Mouse (Mus musculus) MEL (cell line): ENCODE data around the gene Gemin7. TPM values are rescaled to one million over a fixed set of nuclear protein-coding genes. Genes with fewer than 3 reads are reported as not detected.

Experiments used
- DNase-seq: peaks from one replicate; pipeline ENCODE4 v3.0.0; 2011; ENCODE audit warnings: low read depth, low spot score
- H3K27ac ChIP-seq: 2 replicates; pipeline ENCODE4 v1.5.1; 2012; ENCODE audit warnings: low read depth, mild to moderate bottlenecking, control low read depth, low read length, moderate library complexity; ENCODE audit not compliant: control insufficient read depth
- H3K27me3 ChIP-seq, 2 experiments: fragments of 150-350 bp in 1 of 2; sonication (generic) in 1 of 2; 2 replicates each; pipeline ENCODE4 v1.6.1; 2012; ENCODE audit warnings: low read length in 2 of 2, mild to moderate bottlenecking in 2 of 2, improper control_type of control experiment in 1 of 2, moderate library complexity in 1 of 2; ENCODE audit not compliant: insufficient read depth in 2 of 2, control insufficient read depth in 1 of 2
- H3K36me3 ChIP-seq, 2 experiments: 2 replicates each; pipeline ENCODE4 v1.6.1; 2012 to 2014; ENCODE audit warnings: low read length in 2 of 2, improper control_type of control experiment in 1 of 2, inconsistent platforms in 1 of 2, mild to moderate bottlenecking in 1 of 2; ENCODE audit not compliant: insufficient read depth in 2 of 2, control insufficient read depth in 1 of 2
- H3K4me1 ChIP-seq, 2 experiments: fragments of 150-350 bp in 1 of 2; sonication (generic) in 1 of 2; 2 replicates each; pipeline ENCODE4 v1.6.1; 2012; ENCODE audit warnings: low read length in 2 of 2, improper control_type of control experiment in 1 of 2, mild to moderate bottlenecking in 1 of 2; ENCODE audit not compliant: insufficient read depth in 2 of 2, control insufficient read depth in 1 of 2
- H3K4me3 ChIP-seq, 2 experiments: fragments of 150-350 bp in 1 of 2; sonication (generic) in 1 of 2; 2 replicates each; pipeline ENCODE4 v1.5.1; 2012; ENCODE audit warnings: low read depth in 2 of 2, low read length in 2 of 2, mild to moderate bottlenecking in 2 of 2, moderate library complexity in 2 of 2, control low read depth in 1 of 2, improper control_type of control experiment in 1 of 2; ENCODE audit not compliant: control insufficient read depth in 1 of 2, insufficient read depth in 1 of 2
- H3K79me2 ChIP-seq: 2 replicates; pipeline ENCODE4 v1.6.1; 2012; ENCODE audit warnings: mild to moderate bottlenecking, low read length, moderate library complexity; ENCODE audit not compliant: control insufficient read depth, poor library complexity, insufficient read depth
- H3K9ac ChIP-seq: 2 replicates; pipeline ENCODE4 v1.6.1; 2012; ENCODE audit warnings: low read depth, mild to moderate bottlenecking, control low read depth, low read length, moderate library complexity; ENCODE audit not compliant: control insufficient read depth, poor library complexity, severe bottlenecking
- H3K9me3 ChIP-seq: fragments of 150-350 bp; sonication (generic); replicated peaks from 2 replicates; pipeline ENCODE4 v1.6.1; 2012; ENCODE audit warnings: mild to moderate bottlenecking, low read length, improper control_type of control experiment, moderate library complexity; ENCODE audit not compliant: insufficient read depth
- BHLHE40 ChIP-seq: IDR thresholded peaks from 2 replicates; pipeline ENCODE4 v1.6.1; 2012; ENCODE audit warnings: low read depth, mild to moderate bottlenecking, inconsistent platforms, low read length, improper control_type of control experiment, borderline replicate concordance
- CTCF ChIP-seq, 3 experiments: IDR thresholded peaks in 2 of 3; conservative IDR thresholded peaks in 1 of 3; 2 replicates each; pipeline ENCODE4 v1.5.1; 2011 to 2012; ENCODE audit warnings: low read length in 3 of 3, low read depth in 2 of 3, mild to moderate bottlenecking in 2 of 3, improper control_type of control experiment in 1 of 3, inconsistent platforms in 1 of 3, mixed read lengths in 1 of 3, moderate library complexity in 1 of 3; ENCODE audit not compliant: control insufficient read depth in 1 of 3, insufficient read depth in 1 of 3, poor library complexity in 1 of 3, severe bottlenecking in 1 of 3
- E2F4 ChIP-seq: IDR thresholded peaks from 2 replicates; pipeline ENCODE4 v1.6.1; 2011; ENCODE audit warnings: low read depth, low read length, improper control_type of control experiment, borderline replicate concordance
- ELF1 ChIP-seq: IDR thresholded peaks from 2 replicates; pipeline ENCODE4 v1.6.1; 2014; ENCODE audit warnings: low read depth, mild to moderate bottlenecking, inconsistent platforms, low read length, improper control_type of control experiment, moderate library complexity
- EP300 ChIP-seq, 2 experiments: IDR thresholded peaks; 2 replicates each; pipeline ENCODE4 v1.6.1; 2011; ENCODE audit warnings: improper control_type of control experiment in 2 of 2, low read length in 2 of 2, low read depth in 1 of 2, mild to moderate bottlenecking in 1 of 2
- GATA1 ChIP-seq: IDR thresholded peaks from 2 replicates; pipeline ENCODE4 v1.6.1; 2011; ENCODE audit warnings: low read depth, low read length, improper control_type of control experiment
- HCFC1 ChIP-seq: IDR thresholded peaks from 2 replicates; pipeline ENCODE4 v1.6.1; 2012; ENCODE audit warnings: low read depth, mild to moderate bottlenecking, inconsistent platforms, low read length, improper control_type of control experiment, moderate library complexity
- JUND ChIP-seq: IDR thresholded peaks from 2 replicates; pipeline ENCODE4 v1.6.1; 2011; ENCODE audit warnings: low read depth, mild to moderate bottlenecking, improper control_type of control experiment, low read length
- MXI1 ChIP-seq: IDR thresholded peaks from 2 replicates; pipeline ENCODE4 v1.6.1; 2011; ENCODE audit warnings: mild to moderate bottlenecking, low read depth, low read length, improper control_type of control experiment
- MYC ChIP-seq: IDR thresholded peaks from 2 replicates; pipeline ENCODE4 v1.6.1; 2011; ENCODE audit warnings: low read depth, mild to moderate bottlenecking, low read length, improper control_type of control experiment, moderate library complexity
- POLR2AphosphoS2 ChIP-seq: IDR thresholded peaks from 2 replicates; pipeline ENCODE4 v1.6.1; 2011; ENCODE audit warnings: low read length, improper control_type of control experiment
- RCOR1 ChIP-seq: IDR thresholded peaks from 2 replicates; pipeline ENCODE4 v1.6.1; 2012; ENCODE audit warnings: low read depth, mild to moderate bottlenecking, inconsistent platforms, low read length, improper control_type of control experiment
- SMC3 ChIP-seq: IDR thresholded peaks from 2 replicates; pipeline ENCODE4 v1.6.1; 2011; ENCODE audit warnings: low read depth, low read length, improper control_type of control experiment
- TCF12 ChIP-seq: IDR thresholded peaks from 2 replicates; pipeline ENCODE4 v1.6.1; 2014; ENCODE audit warnings: low read depth, mild to moderate bottlenecking, inconsistent platforms, low read length, improper control_type of control experiment, moderate library complexity
- USF1 ChIP-seq: IDR thresholded peaks from 2 replicates; pipeline ENCODE4 v1.6.1; 2014; ENCODE audit warnings: low read depth, mild to moderate bottlenecking, inconsistent platforms, low read length, improper control_type of control experiment, moderate library complexity
- USF2 ChIP-seq, 2 experiments: IDR thresholded peaks; 2 replicates each; pipeline ENCODE4 v1.6.1; 2011 to 2012; ENCODE audit warnings: improper control_type of control experiment in 2 of 2, low read length in 2 of 2, borderline replicate concordance in 1 of 2, inconsistent platforms in 1 of 2, low read depth in 1 of 2, mild to moderate bottlenecking in 1 of 2; ENCODE audit not compliant: insufficient read depth in 1 of 2
- ZC3H11A ChIP-seq: IDR thresholded peaks from 2 replicates; pipeline ENCODE4 v1.6.1; 2012; ENCODE audit warnings: low read depth, mild to moderate bottlenecking, inconsistent platforms, low read length, improper control_type of control experiment
- ZKSCAN1 ChIP-seq: IDR thresholded peaks from 2 replicates; pipeline ENCODE4 v1.6.1; 2012; ENCODE audit warnings: low read depth, mild to moderate bottlenecking, inconsistent platforms, low read length, improper control_type of control experiment, moderate library complexity
- polyA plus RNA-seq, 2 experiments: library from polyadenylated mRNA; stranded (reverse) in 1 of 2; unstranded in 1 of 2; fragments of >175 nt in 1 of 2; fragments of >200 nt in 1 of 2; gene quantifications; 2 replicates each; pipeline versions ENCODE4 v1.2.1 to v1.2.4; 2012; ENCODE audit warnings: low replicate concordance in 2 of 2, low read depth in 1 of 2; ENCODE audit not compliant: insufficient read length in 2 of 2, insufficient read depth in 1 of 2, missing spikeins in 1 of 2
- total RNA-seq: library from RNA; depleted of rRNA; stranded (reverse); fragments of 300-350 nt; gene quantifications from 2 replicates; pipeline ENCODE4 v1.2.3, GENCODE M21; 2012

Gemin7 gene
- total and polyA plus RNA-seq, 3 experiments, result 58.0 to 78.7 TPM; not detected in 1

DNA sequence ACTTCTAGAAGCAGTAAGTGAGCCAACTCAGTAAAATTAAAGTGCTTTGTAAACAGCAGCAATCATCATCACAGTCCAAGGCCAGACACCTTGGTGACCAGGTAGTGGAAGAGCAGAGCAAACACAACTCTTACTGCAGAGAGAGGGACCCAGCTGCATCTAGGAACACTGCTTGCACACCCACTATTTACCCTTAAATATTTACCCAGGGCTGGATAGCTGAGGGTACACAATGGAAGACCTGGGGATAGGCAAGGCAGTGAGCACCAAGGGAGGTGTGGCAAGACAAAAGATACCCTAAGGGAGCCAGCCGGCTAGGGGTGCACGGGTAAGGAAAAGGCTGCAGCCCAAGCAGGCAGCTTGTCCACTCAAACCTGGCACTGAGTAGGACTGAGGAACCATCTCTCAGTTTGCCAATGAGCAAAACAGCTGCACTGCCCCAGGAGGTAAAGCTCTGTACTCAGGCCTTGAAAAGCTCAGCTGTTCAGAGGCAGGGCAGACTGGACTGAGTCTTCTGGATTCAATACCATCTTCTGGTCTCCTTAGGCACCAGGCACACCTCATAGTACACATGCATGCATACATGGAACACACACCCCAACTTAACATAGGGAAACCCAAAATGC is 29.9 kb downstream of the Gemin7 start:
- Histone ChIP-seq H3K27me3 (no peaks in the 10 kb centered on the region), H3K9ac (no peak overlapping the region), H3K9me3 (no peaks in the 10 kb centered on the region), H3K36me3 (no peaks in the 10 kb centered on the region; a peak in 1 of 4 replicates), H3K27ac (no peak overlapping the region), H3K4me1 (no peaks in the 10 kb centered on the region), H3K4me3 (no peak overlapping the region), H3K79me2 (peaks cover 38% of the 10 kb centered on the region)
- no peak for DNase-seq
- TF ChIP-seq SMC3, result no peak
- TF ChIP-seq E2F4, result no peak
- TF ChIP-seq ELF1, result no peak
- TF ChIP-seq RCOR1, result no peak
- TF ChIP-seq ZC3H11A, result no peak
- no peak for TF ChIP-seq JUND

- no peaks in the 10 kb centered on the region for H3K27me3 ChIP-seq
- no peak for DNase-seq
- no peak overlapping the region for H3K9ac ChIP-seq
- H3K79me2 ChIP-seq, result peaks cover 41% of the 10 kb centered on the region
- H3K4me1 ChIP-seq, result no peaks in the 10 kb centered on the region
- H3K4me3 ChIP-seq, result no peak overlapping the region
- no peak for TF ChIP-seq CTCF (IDR thresholded peaks at IDR 0.05 in 2 of 3, conservative IDR thresholded peaks at IDR 0.05 in 1 of 3; ENCODE audit: control insufficient read depth in 1 of 3, insufficient read depth in 1 of 3, low read depth in 2 of 3, low read length in 3 of 3, poor library complexity in 1 of 3, severe bottlenecking in 1 of 3)
- TF ChIP-seq MYC, result no peak
- no peak for TF ChIP-seq USF2 (IDR thresholded peaks at IDR 0.05; ENCODE audit: borderline replicate concordance in 1 of 2, insufficient read depth in 1 of 2, low read depth in 1 of 2, low read length in 2 of 2)
- TF ChIP-seq ELF1, result no peak
- no peak for TF ChIP-seq ZKSCAN1
- no peak for TF ChIP-seq GATA1
- no peak for TF ChIP-seq EP300 (IDR thresholded peaks at IDR 0.05; ENCODE audit: low read depth in 1 of 2, low read length in 2 of 2)
- TF ChIP-seq POLR2AphosphoS2, result no peak
- TF ChIP-seq HCFC1, result no peak
- no peak for TF ChIP-seq BHLHE40
- TF ChIP-seq MXI1, result no peak
- TF ChIP-seq TCF12, result no peak
- TF ChIP-seq USF1, result no peak
- TF ChIP-seq, all 39 proteins: peak for 0
- Histone ChIP-seq H3K9me3 (no peaks in the 10 kb centered on the region), H3K27ac (no peak overlapping the region), H3K36me3 (no peaks in the 10 kb centered on the region; a peak in 1 of 4 replicates)
Observed at GRCm38 (mm10) chr7:19546007-19546406, 31.4 kb downstream of the Gemin7 start.
